Mouse (Mus musculus): ENCODE measurements at regions not wholly inside any gene's neighbourhood (a gene's known extent, or its start where the extent isn't known, plus 50 kb on each side); places are given as distances from the start of the nearest gene placed in this dataset.

DNA sequence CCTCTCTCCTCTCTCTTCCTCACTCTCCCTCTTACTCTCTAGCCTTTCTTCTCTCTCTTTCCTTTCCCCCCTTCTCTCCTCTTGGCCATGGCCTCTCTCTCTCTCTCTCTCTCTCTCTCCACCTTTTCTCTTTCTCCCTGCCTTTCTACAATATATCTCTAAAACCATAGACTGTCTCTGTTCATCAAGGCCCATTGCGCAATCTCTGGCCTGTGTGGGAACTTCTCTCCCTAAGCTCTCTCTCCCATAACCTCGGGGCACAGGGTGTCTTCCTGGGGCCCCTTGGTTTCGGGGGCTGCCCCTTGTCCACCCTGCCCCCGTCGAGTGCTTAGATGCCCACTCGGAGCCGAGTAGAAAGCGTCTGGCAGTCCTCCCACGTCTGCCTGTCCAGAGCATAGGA, 103.5 kb upstream of the Slc1a4 start:
- Histone ChIP-seq H3K4me3 (no peak overlapping the region), H3K27ac (replicated peaks) (no peak overlapping the region), H3K4me1 (peaks cover 5% of the 10 kb centered on the region; the same call in 1 of the 2 replicates), H3K9ac (no peak overlapping the region), H3K36me3 (no peaks in the 10 kb centered on the region), H3K9me3 (no peaks in the 10 kb centered on the region), H3K27me3 (replicated peaks) (no peaks in the 10 kb centered on the region), H3K4me2 (no peak overlapping the region)
- ATAC-seq (ENCODE audit: extremely low read depth, insufficient number of reproducible peaks, low FRiP score, low TSS enrichment), result no peak
- WGBS, result 52% methylated on average over 9 of the region's 9 CpGs

DNA sequence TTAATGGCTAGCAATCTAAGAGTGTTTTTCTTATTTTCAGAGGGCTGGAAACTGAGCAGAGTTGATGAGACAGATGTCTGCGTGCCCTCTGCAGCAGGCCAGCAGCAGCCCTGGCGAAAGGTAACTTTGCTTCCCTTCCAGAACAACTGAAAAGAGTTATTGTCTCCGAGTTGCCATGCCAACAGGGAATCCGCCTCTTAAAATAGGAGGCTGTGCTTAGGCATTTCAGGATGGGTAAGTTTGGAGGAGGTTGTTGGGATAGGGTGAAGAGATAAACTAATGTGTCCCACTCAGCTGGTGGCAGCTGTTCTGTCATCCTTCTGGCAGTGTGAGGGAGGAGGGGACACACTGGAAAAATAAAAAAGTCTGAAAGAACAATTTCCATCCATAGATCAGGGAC, 100.6 kb upstream of the Sertad2 start:
- peaks cover 8% of the 10 kb centered on the region for H3K27me3 ChIP-seq (replicated peaks)
- H3K9me3 ChIP-seq, result 0 out of 2 replicates have a peak, but pooled peaks cover under 1% of the 10 kb centered on the region
- ATAC-seq (ENCODE audit: extremely low read depth, insufficient number of reproducible peaks, low FRiP score, low TSS enrichment), result no peak
- H3K4me1 ChIP-seq, result peaks cover 14% of the 10 kb centered on the region
- WGBS, result 49% methylated on average over 4 of the region's 4 CpGs
- no peak overlapping the region for H3K4me3 ChIP-seq
- no peak overlapping the region for H3K9ac ChIP-seq
- no peak overlapping the region for H3K4me2 ChIP-seq
- H3K27ac ChIP-seq (replicated peaks), result no peak overlapping the region
- no peaks in the 10 kb centered on the region for H3K36me3 ChIP-seq

DNA sequence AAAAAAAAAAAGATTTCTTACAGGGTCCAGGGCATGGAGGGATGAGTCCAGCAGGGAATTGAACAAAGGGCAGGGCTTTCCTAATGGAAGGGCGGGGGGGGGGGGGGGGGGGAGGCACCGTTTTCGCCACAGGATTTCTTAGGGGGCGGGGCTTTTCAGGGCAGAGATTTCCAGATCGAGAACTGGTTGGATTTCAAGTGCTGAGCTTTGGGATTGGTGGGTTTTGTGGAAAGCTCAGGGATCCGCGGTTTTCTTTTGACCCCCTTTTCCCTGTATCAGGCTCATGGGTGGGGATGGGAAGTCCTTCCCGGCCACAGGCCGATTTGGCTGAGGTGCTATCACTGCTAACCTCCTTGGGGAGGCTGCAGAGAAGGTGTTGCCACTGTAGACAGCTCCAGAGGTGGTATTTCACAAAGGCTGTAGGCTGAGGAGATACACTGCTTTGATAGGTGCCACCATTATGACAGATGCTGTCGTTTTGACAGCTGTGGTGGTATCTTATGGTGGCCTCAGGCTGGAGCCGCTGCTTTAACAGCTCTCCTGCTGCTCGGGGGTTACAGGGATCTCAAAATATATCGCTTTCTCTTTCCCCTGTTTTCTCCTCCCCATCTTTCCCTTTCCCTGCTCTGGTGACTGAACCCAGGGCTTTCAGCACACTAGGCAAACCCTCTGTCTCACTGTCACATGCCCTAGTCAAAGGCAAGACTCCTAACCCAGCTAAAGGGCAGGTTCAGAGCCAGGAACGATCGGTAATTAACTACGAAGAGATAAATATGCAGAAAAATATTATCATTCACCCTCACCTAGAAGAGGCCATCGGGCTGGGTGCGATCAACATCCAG, 97.8 kb upstream of the Sertad2 start:
- Histone ChIP-seq H3K27me3 (replicated peaks) (peaks cover 8% of the 10 kb centered on the region), H3K9me3 (peaks cover 7% of the 10 kb centered on the region; the same call in 1 of the 2 replicates), H3K36me3 (no peaks in the 10 kb centered on the region), H3K4me1 (peaks cover 14% of the 10 kb centered on the region), H3K9ac (peak overlapping the region; percentile 70), H3K27ac (replicated peaks) (no peak overlapping the region), H3K4me2 (peak overlapping the region; percentile 83), H3K4me3 (peak overlapping the region; percentile 47)
- WGBS, result 10% methylated on average over 17 of the region's 18 CpGs
- no peak for ATAC-seq (ENCODE audit: extremely low read depth, insufficient number of reproducible peaks, low FRiP score, low TSS enrichment)

DNA sequence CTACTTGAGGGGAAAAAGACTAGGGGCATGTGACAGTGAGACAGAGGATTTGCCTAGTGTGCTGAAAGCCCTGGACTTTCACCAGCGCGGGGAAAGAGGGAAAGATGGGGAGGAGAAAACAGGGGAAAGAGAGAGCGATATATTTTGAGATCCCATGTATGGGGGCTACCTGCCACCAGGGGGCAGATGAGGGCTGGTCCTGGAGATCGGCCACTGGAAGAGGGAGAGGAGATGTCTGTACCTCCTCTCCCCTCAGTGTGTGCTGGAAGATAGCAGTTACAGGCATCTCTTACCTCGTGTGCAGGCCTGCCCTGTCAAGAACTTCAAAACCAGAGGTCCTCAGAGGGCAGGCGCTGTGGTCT, 97.2 kb upstream of the Sertad2 start:
- Histone ChIP-seq H3K9me3 (peaks cover 7% of the 10 kb centered on the region; the same call in 1 of the 2 replicates), H3K27ac (replicated peaks) (no peak overlapping the region), H3K9ac (peak overlapping the region; percentile 70), H3K36me3 (no peaks in the 10 kb centered on the region), H3K4me1 (peaks cover 14% of the 10 kb centered on the region), H3K27me3 (replicated peaks) (peaks cover 8% of the 10 kb centered on the region), H3K4me2 (peak overlapping the region; percentile 83), H3K4me3 (peak overlapping the region; percentile 47)
- WGBS, result 0% methylated on average over 6 of the region's 6 CpGs
- ATAC-seq (ENCODE audit: extremely low read depth, insufficient number of reproducible peaks, low FRiP score, low TSS enrichment), result 0 out of 2 replicates have a peak, but pooled peaks have one; percentile 7

DNA sequence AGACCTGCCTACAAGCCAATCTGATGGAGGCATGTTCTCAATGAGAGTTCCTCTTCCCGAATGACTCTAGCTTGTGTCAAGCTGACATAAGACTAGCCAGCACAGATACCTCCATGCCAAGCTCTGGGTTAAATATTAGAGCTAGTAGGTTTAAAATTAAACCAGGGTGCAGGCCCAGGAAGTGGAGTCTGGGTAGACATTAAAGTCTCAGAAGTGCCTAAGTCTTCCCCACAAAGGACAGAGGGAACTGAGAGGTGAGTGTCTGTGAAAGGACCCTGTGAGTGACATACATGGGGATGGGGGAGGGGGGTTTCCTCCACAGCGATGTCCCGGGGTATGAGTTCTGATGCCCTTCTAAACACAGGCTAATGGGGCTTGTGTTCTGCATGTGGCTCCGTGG, 90.2 kb upstream of the Sertad2 start:
- Histone ChIP-seq H3K4me3 (no peak overlapping the region), H3K9me3 (peaks cover 2% of the 10 kb centered on the region; the same call in 1 of the 2 replicates), H3K9ac (no peak overlapping the region), H3K36me3 (no peaks in the 10 kb centered on the region), H3K27me3 (replicated peaks) (peaks cover 26% of the 10 kb centered on the region), H3K4me1 (peaks cover 11% of the 10 kb centered on the region), H3K4me2 (no peak overlapping the region), H3K27ac (replicated peaks) (no peak overlapping the region)
- WGBS, result 71% methylated on average over 4 of the region's 4 CpGs
- ATAC-seq (ENCODE audit: extremely low read depth, insufficient number of reproducible peaks, low FRiP score, low TSS enrichment), result no peak

DNA sequence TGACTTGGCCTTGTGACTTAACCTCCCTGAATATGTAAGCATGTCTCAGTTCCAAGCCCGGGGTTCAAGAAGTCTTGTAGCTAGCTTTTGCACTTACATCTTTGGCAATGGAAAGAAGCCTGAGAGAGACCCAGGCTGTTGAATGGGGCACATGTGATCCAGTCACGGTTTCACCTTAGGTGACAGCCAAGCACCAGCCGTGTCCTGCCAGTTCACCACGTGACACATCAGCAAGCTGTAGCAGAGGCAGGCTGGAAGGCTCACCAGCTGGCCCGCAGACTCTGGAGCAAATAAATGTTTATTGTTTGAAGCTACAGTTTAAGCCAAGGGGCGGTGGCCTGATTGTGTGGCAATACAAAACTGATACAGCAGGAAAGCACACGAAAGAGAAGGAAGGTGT, 89.3 kb upstream of the Sertad2 start:
- Histone ChIP-seq H3K27me3 (replicated peaks) (peaks cover 26% of the 10 kb centered on the region), H3K9ac (no peak overlapping the region), H3K4me2 (no peak overlapping the region), H3K27ac (replicated peaks) (no peak overlapping the region), H3K4me3 (no peak overlapping the region), H3K4me1 (peaks cover 11% of the 10 kb centered on the region), H3K36me3 (no peaks in the 10 kb centered on the region), H3K9me3 (no peaks in the 10 kb centered on the region)
- WGBS, result 73% methylated on average over 7 of the region's 7 CpGs
- ATAC-seq (ENCODE audit: extremely low read depth, insufficient number of reproducible peaks, low FRiP score, low TSS enrichment), result no peak

DNA sequence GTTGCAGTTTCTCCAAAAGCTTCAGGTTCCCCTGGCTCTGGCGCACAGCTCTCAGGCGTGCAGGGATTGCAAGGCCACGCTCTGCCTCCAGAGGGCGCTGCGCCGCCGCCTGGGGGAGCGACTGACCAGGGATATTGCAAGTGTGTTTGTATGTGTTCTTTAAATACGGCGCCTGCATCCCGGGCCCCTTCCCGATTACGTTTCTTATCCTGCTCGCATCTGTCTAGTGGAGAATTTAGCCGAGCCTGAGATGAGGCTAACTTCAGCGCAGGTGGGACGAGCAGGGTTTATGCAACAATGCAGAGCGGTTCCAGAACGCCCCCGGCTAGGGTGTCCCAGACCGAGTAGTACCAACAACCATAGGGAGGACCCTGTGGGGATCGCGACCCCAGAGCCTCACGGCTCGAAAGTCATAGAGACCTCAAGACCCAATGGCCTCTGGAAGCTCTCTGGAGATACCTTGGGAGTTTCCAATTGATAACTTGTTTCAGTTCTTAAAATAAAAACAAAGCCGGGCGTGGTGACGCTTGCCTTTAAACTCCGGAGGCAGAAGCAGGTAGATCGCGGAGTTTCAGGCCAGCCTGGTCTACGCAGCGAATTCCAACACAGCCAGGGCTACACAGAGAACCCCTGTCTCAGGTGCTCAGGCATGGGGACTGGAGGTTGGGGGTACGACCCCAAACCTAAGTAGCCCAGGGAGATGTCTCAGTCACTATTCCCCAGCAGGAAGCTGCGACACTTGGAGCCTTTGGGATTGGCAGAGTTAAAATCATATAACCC, 87.8 kb upstream of the Sertad2 start:
- no peak overlapping the region for H3K27ac ChIP-seq (replicated peaks)
- peaks cover 26% of the 10 kb centered on the region for H3K27me3 ChIP-seq (replicated peaks)
- ATAC-seq (ENCODE audit: extremely low read depth, insufficient number of reproducible peaks, low FRiP score, low TSS enrichment), result no peak
- H3K4me3 ChIP-seq, result peak overlapping the region; percentile 66
- H3K4me1 ChIP-seq, result peaks cover 17% of the 10 kb centered on the region
- H3K4me2 ChIP-seq, result peak overlapping the region; percentile 95
- WGBS, result under 1% methylated on average over 35 of the region's 35 CpGs
- H3K9me3 ChIP-seq, result no peaks in the 10 kb centered on the region
- H3K9ac ChIP-seq, result peak overlapping the region; percentile 81
- no peaks in the 10 kb centered on the region for H3K36me3 ChIP-seq

DNA sequence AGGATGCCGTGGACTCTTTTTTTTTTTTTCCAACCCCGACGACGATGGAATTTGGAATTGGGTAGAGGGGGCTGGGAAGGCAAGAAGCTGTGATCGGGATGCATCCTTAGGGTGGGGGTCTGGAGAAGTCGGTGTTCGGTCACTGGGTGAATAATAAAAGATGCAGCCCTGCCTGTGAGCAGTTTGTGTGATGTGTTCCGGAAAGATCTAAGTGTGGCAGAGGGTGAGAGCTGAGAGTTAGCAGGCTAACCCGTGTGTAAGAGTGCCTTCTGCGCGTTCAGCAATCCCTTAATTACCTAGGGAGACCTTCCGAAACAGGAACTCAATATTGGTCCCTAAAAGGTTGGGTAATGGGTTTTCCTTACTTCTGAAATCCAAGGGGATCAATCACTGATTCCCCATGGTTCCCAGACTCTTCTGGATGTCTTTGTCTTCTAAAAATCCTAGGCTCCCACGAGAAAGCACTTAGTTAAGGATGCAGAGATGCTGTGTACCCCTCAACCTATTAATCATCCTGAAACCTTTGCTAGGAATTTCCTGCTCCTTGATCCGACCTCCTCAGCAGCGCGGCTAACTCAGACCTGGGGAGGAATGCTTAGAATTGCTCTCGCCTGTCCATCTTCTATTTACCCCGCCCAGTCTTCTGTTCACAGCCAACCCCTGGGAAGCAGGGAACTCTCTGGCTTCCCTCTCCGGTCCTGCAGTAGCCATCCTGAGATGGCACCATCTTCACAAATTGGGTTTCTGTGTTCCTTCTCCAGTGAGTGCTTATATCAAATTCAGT, 87.0 kb upstream of the Sertad2 start:
- Histone ChIP-seq H3K9me3 (no peaks in the 10 kb centered on the region), H3K4me3 (peak overlapping the region; percentile 66), H3K4me2 (peak overlapping the region; percentile 95), H3K27me3 (replicated peaks) (peaks cover 29% of the 10 kb centered on the region), H3K36me3 (no peaks in the 10 kb centered on the region), H3K9ac (peak overlapping the region; percentile 81), H3K27ac (replicated peaks) (no peak overlapping the region), H3K4me1 (peaks cover 24% of the 10 kb centered on the region)
- no peak for ATAC-seq (ENCODE audit: extremely low read depth, insufficient number of reproducible peaks, low FRiP score, low TSS enrichment)
- 3% methylated on average over 19 of the region's 19 CpGs for WGBS

DNA sequence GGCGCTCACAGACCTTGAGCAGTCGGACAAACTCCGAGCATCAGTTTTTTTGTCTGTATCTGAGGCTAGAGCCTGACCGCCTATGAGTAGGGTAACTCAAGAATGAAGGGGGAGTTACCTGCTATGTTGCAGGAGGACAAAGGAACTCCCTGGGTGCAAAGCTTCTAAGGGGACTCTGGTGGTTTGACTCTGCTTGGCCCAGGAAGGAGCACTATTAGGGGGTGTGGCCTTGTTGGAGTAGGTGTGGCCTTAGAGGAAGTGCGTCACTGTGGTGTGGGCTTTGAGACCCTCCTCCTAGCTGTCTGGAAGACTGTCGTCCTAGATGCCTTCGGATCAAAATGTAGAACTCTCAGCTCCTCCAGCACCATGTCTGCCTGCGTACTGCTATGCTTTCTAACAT, 83.9 kb upstream of the Sertad2 start:
- no peaks in the 10 kb centered on the region for H3K9me3 ChIP-seq
- no peak overlapping the region for H3K9ac ChIP-seq
- peaks cover 24% of the 10 kb centered on the region for H3K4me1 ChIP-seq
- no peak overlapping the region for H3K27ac ChIP-seq (replicated peaks)
- WGBS, result 84% methylated on average over 8 of the region's 8 CpGs
- H3K4me2 ChIP-seq, result no peak overlapping the region
- H3K4me3 ChIP-seq, result no peak overlapping the region
- ATAC-seq (ENCODE audit: extremely low read depth, insufficient number of reproducible peaks, low FRiP score, low TSS enrichment), result no peak
- H3K36me3 ChIP-seq, result no peaks in the 10 kb centered on the region
- peaks cover 31% of the 10 kb centered on the region for H3K27me3 ChIP-seq (replicated peaks)

DNA sequence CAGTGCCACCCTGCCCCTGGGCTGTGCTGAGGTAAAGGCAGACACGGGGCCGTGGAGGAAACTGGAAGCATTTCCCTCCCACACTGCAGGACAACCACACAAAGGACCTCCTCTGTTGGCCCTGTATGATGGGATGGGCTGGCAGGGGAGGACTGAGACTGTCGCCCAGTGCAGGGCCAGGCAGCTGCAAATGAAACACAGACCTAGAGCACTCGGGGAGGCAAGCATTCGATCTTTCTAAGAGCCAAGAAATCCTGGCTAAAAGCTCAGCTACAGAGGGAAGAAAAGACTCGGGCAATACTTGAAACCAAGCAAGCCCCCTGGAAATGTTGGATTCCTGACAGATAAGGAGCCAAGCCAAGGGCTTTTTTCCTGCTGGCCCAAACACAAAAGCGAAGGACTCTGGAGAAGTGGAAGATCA, 82.5 kb upstream of the Sertad2 start:
- H3K27me3 ChIP-seq (replicated peaks), result peaks cover 38% of the 10 kb centered on the region
- 40% methylated on average over 7 of the region's 7 CpGs for WGBS
- ATAC-seq (ENCODE audit: extremely low read depth, insufficient number of reproducible peaks, low FRiP score, low TSS enrichment), result no peak
- H3K4me1 ChIP-seq, result peaks cover 23% of the 10 kb centered on the region
- no peak overlapping the region for H3K9ac ChIP-seq
- H3K9me3 ChIP-seq, result no peaks in the 10 kb centered on the region
- H3K27ac ChIP-seq (replicated peaks), result no peak overlapping the region
- H3K36me3 ChIP-seq, result no peaks in the 10 kb centered on the region
- no peak overlapping the region for H3K4me2 ChIP-seq
- H3K4me3 ChIP-seq, result no peak overlapping the region

DNA sequence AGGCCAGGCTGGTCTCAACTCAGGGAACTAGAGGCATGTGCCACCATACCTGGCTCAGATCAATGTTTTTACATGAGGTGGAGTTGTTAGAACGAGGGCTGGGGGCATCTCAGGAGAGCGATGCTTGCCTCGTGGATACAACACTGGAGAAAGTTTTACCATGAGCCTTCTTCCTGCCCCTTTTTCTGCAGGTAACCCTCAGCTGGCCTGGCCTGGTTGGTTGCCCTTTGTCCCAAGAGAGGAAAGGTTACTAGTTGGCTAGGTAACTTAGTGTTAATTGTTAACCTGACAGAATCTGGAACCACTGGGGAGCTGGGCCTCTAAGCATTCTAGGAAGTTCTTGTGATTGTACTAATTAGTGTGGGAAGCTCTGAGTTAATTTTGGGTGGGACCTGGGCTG, 81.0 kb upstream of the Sertad2 start:
- Histone ChIP-seq H3K4me1 (peaks cover 13% of the 10 kb centered on the region), H3K36me3 (no peaks in the 10 kb centered on the region), H3K9ac (no peak overlapping the region), H3K27me3 (replicated peaks) (peaks cover 31% of the 10 kb centered on the region), H3K27ac (replicated peaks) (no peak overlapping the region), H3K4me3 (no peak overlapping the region), H3K4me2 (no peak overlapping the region), H3K9me3 (no peaks in the 10 kb centered on the region)
- ATAC-seq (ENCODE audit: extremely low read depth, insufficient number of reproducible peaks, low FRiP score, low TSS enrichment), result no peak
- WGBS, result 75% methylated on average over 3 of the region's 3 CpGs

Data from heart, embryonic 13.5 days (tissue).